Mouse (Mus musculus): ENCODE measurements around the gene Arid3a. TPM values are rescaled to one million over a fixed set of nuclear protein-coding genes. Genes with fewer than 3 reads are reported as not detected.

The Arid3a gene
- 7.1 and 9.2 TPM in 2 replicates for polyA plus RNA-seq (2012; rRNA removed)

DNA sequence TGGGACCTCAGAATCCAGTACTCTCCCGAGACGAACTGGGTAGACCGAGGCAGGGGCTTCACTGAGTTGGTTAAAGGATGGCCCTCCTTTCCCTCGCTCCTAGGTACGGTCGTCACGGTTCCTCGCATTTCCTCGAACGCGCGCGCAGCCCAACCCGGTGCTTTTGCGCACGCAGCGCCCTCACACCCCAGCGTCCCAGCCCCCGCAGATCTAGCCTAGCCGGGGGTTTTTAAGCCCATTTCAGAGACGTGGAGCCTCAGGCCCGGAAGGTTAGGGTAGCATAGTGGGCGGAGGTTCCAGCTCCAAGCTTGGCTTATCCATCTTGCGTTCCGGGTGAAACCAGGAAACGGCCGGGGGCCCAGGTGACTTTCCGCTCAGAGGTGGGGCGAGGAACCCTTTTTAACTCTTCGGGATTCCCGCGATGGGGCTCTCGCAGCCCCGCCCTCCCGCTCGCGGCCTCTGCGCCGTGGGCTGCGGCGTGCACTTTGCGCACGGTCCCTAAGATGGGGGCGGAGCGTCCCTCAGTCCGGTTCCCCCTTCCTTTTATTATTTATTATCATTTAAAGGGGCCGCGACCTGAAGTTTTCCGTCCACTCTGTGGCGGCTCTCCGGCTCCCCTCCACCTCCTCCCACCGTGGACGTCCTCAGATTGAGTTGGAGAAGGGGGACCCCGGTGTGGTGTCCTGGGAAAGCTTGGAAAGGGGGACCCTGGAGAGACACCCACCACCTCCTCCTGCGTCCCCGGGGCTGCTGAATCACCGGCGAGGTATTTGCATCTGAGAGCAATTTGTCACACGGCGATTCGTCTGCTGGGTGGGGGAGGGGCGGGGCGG lies at the start of gene Arid3a:
Gene Arid3a (plus strand): TSS at position 553 of the 833 bp plus-strand sequence.

GRCm38 (mm10) chr10:79886054-79886453 lies 40.8 kb upstream of the Arid3a start, which contains the start of gene Elane:
Elane (plus strand) TSS chr10:79886247.

DNA sequence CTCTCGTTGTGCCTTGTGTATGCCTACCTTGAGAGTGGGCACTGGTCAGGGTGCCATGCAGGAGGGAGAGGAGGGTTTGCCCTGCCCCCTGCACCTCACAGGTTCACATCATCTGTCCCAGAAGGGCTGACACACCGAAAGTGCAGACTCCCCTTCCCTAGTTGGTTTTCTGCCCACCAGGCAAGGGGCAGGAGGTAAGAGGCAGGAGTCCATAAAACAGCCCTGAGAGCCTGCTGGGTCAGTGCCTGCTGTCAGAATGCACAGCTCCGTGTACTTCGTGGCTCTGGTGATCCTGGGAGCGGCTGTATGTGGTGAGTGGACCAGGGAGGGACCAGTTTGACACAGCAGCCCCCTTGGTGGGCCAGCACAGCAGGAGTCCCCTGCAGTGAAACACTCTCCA lies 36.2 kb upstream of the Arid3a start, which contains the start of gene Cfd:
Gene Cfd (plus strand): TSS at position 184 of the 400 bp plus-strand sequence.

DNA sequence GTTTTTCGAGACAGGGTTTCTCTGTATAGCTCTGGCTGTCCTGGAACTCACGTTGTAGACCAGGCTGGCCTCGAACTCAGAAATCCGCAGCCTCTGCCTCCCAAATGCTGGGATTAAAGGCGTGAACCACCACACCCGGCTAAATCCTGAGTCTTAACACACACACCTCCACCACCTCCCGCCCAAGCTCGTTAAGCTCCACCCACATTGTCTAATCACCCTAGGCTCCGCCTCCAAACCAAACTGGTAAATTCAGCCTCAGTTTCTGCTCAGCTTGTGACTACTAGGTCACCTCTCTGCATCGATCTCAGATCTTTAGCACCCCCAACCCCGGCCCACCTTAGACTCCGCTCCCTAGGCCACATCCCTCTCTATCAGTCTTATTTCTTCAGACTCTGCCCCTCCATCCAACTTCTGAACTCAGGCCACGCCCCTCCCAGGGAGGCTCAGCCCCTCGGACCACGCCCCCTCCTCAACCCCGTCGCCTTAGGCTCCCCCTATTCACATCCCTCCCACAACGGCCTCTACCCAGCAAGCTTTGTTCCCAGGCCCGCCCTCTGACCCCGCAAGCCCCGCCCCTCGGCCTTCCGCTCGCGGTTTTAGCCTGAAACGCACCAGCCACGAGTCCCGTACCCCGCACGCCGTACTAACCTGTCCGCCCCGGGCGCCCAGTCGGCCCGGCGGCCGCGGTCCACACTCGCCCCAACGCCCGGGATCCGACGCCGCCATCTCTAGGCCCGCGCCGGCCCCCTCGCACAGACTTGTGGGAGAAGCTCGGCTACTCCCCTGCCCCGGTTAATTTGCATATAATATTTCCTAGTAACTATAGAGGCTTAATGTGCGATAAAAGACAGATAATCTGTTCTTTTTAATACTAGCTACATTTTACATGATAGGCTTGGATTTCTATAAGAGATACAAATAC lies 18.4 kb upstream of the Arid3a start, which contains the start of gene Med16:
Gene Med16 (minus strand): TSS at position 757 of the 925 bp plus-strand sequence.

GRCm38 (mm10) chr10:79910556-79910955 lies 16.3 kb upstream of the Arid3a start, which contains the start of gene Gm26602:
Gm26602 (plus strand) TSS chr10:79910856.

GRCm38 (mm10) chr10:79916808-79917531 lies 9.9 kb upstream of the Arid3a start, which contains the start of gene Kiss1r:
Kiss1r (plus strand) TSS chr10:79916971.

GRCm38 (mm10) chr10:79920958-79921535 lies 5.8 kb upstream of the Arid3a start, which contains the start of gene R3hdm4:
R3hdm4 (minus strand) TSS chr10:79921208.

GRCm38 (mm10) chr10:79959847-79960601 lies 33.2 kb downstream of the Arid3a start, which contains the start of gene Wdr18:
Wdr18 (plus strand) TSS chr10:79960152.

DNA sequence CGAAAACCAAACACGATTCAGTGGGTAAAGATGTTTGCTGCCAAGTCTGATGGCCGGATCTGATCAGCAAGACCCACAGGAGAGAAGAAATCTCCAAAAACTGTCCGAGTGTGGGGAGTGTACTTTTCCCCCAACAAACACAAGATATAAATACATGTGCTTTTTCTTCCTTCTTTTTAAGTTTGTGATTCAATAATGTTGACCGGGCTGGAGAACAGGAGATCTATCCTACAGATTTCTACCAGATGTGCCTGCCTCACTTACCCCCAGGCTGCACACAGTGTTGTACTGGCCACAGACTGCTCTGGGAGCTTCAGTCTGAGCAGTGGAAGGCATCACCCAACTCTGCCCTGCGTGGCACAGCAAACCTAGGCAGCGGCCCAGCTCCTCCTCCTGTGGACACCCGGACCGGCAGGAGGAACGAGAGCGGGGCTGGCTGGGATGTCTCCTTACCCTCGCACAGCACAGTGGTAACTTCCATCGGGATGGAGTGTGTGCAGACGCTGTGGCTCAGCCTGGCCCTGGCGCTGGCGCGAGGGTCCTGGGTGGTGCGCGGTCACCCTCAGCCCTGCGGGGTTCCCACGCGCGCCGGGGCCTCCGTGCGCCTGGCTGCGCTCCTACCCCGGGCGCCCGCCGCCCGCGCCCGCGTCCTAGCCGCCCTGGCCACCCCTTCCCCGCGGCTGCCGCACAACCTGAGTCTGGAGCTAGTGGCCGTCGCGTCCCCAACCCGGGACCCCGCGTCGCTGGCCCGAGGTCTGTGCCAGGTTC lies 43.8 kb downstream of the Arid3a start, which contains the start of gene Grin3b:
Gene Grin3b (plus strand): TSS at position 301 of the 768 bp plus-strand sequence.

DNA sequence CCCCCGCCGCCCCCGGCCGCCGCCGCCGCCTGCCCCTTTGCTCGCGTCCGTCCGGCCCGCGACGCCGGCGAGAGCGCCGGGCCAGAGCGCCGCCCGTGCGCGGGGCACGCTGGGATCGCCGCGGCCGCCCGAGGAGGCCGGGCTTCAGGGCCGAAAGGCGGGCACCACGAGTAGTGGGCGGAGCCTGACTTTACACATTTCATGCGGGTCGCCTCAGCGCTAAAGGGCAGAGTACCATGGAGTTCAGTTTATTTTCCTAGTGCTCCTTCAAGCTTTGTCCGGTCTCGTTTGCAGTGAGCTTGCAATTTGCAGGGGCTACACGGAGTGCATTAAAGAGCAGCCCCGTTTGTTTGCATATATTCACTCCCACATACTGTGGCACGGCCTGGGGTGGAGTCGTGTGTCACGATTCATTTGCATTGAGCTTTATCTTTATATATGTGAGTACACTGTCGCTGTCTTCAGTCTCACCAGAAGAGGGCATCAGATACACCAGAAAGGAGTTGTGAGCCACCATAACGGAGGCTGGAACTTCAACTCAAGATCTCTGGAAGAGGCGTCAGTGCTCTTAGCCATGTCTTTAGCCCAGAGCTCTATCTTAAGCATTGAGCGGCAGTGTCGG lies 57.5 kb downstream of the Arid3a start, which contains the start of gene Tmem259:
Gene Tmem259 (minus strand): TSS at position 136 of the 622 bp plus-strand sequence.

DNA sequence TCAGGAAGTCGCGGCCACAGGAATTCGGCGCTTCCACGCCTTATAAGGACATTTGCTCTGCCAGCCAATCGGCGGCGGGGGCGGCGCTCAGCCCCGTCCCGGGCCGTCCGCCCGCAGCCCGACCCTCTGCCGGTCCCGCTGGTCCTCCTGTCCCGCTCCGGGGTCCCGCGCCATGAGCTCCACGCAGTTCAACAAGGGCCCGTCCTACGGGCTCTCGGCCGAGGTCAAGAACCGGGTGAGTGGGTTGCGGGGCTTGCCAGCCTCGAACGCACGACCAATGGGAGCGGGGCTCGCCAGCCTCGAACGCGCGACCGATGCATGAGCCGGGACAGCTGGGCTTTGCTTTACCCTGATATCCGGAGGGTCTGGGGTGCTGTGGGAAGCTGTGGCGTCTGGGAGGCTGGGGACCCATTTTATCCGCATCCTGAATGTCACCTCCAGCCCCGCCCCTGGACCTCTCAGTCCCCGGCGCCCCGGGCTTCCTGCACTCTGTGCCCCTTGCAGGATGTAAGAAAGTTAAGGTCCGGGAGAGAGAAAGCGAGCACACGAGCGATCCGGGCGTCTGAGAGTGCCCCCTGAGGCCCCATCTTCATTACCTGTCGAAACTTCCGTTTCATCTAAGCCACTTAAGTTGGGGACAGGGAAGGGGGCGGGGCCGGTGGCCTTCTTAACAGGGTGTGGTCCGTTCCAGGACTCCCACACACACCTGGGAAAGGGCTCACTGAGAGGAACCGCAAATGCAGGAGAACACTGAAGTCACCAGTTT lies 61.8 kb downstream of the Arid3a start, which contains the start of gene Cnn2:
Gene Cnn2 (plus strand): TSS at position 79 of the 766 bp plus-strand sequence.

GRCm38 (mm10) chr10:79996272-79997033 lies 69.6 kb downstream of the Arid3a start, which contains the start of gene Abca7:
Abca7 (plus strand) TSS chr10:79996494.

Other genes with a start within 250 kb of the Arid3a start
- 155 and 246 TPM in 2 replicates for gene Cdc34, start 244.8 kb upstream of the Arid3a start, polyA plus RNA-seq (2012; rRNA removed)
- 0.47 and 0.66 TPM in 2 replicates for gene Gzmm, start 238.0 kb upstream of the Arid3a start, polyA plus RNA-seq (2012; rRNA removed)
- 1,066 and 1,188 TPM in 2 replicates for gene Bsg, start 222.6 kb upstream of the Arid3a start, polyA plus RNA-seq (2012; rRNA removed)
- gene Hcn2, start 210.4 kb upstream of the Arid3a start, polyA plus RNA-seq (2012; rRNA removed) = 23.7 and 26.9 TPM in 2 replicates
- gene Polrmt, start 180.5 kb upstream of the Arid3a start, polyA plus RNA-seq (2012; rRNA removed) = 71.0 and 77.4 TPM in 2 replicates
- 0.13 TPM in 1 of 2 replicates, not detected in the other for gene Fgf22, start 172.0 kb upstream of the Arid3a start, polyA plus RNA-seq (2012; rRNA removed)
- gene Rnf126, start 160.1 kb upstream of the Arid3a start, polyA plus RNA-seq (2012; rRNA removed) = 192 and 253 TPM in 2 replicates
- 42.9 and 43.6 TPM in 2 replicates for gene Fstl3, start 149.8 kb upstream of the Arid3a start, polyA plus RNA-seq (2012; rRNA removed)
- gene Prss57, start 136.1 kb upstream of the Arid3a start, polyA plus RNA-seq (2012; rRNA removed) = 0.06 and 0.23 TPM in 2 replicates
- gene Palm, start 133.5 kb upstream of the Arid3a start, polyA plus RNA-seq (2012; rRNA removed) = 35.1 and 37.1 TPM in 2 replicates
- 267 and 317 TPM in 2 replicates for gene Misp, start 106.1 kb upstream of the Arid3a start, polyA plus RNA-seq (2012; rRNA removed)
- gene Ptbp1, start 72.6 kb upstream of the Arid3a start, polyA plus RNA-seq (2012; rRNA removed) = 273 and 314 TPM in 2 replicates
- 2.2 and 2.6 TPM in 2 replicates for gene Prtn3, start 52.6 kb upstream of the Arid3a start, polyA plus RNA-seq (2012; rRNA removed)
- gene Plppr3, start 52.4 kb upstream of the Arid3a start, polyA plus RNA-seq (2012; rRNA removed) = 4.2 and 6.4 TPM in 2 replicates
- 0.15 TPM in 1 of 2 replicates, not detected in the other for gene Elane, start 40.8 kb upstream of the Arid3a start, polyA plus RNA-seq (2012; rRNA removed)
- gene Cfd, start 36.2 kb upstream of the Arid3a start, polyA plus RNA-seq (2012; rRNA removed) = 295 and 596 TPM in 2 replicates
- gene Med16, start 18.1 kb upstream of the Arid3a start, polyA plus RNA-seq (2012; rRNA removed) = 82.9 and 84.0 TPM in 2 replicates
- not detected in 2 replicates for gene Gm26602, start 16.2 kb upstream of the Arid3a start, polyA plus RNA-seq (2012; rRNA removed)
- gene Kiss1r, start 10.1 kb upstream of the Arid3a start, polyA plus RNA-seq (2012; rRNA removed) = 9.5 and 12.7 TPM in 2 replicates
- 358 and 384 TPM in 2 replicates for gene R3hdm4, start 5.8 kb upstream of the Arid3a start, polyA plus RNA-seq (2012; rRNA removed)
- gene Wdr18, start 33.1 kb downstream of the Arid3a start, polyA plus RNA-seq (2012; rRNA removed) = 43.3 and 45.7 TPM in 2 replicates
- not detected in 2 replicates for gene Grin3b, start 43.7 kb downstream of the Arid3a start, polyA plus RNA-seq (2012; rRNA removed)
- gene Tmem259, start 57.3 kb downstream of the Arid3a start, polyA plus RNA-seq (2012; rRNA removed) = 384 and 485 TPM in 2 replicates
- 79.8 and 98.8 TPM in 2 replicates for gene Cnn2, start 61.5 kb downstream of the Arid3a start, polyA plus RNA-seq (2012; rRNA removed)
- gene Abca7, start 69.5 kb downstream of the Arid3a start, polyA plus RNA-seq (2012; rRNA removed) = 40.3 and 43.6 TPM in 2 replicates
- gene Arhgap45, start 89.6 kb downstream of the Arid3a start, polyA plus RNA-seq (2012; rRNA removed) = 24.6 and 25.0 TPM in 2 replicates
- gene Polr2e, start 112.8 kb downstream of the Arid3a start, polyA plus RNA-seq (2012; rRNA removed) = 179 and 185 TPM in 2 replicates
- 332 and 514 TPM in 2 replicates for gene Gpx4, start 120.1 kb downstream of the Arid3a start, polyA plus RNA-seq (2012; rRNA removed)
- gene Sbno2, start 178.5 kb downstream of the Arid3a start, polyA plus RNA-seq (2012; rRNA removed) = 82.3 and 100 TPM in 2 replicates
- 125 and 133 TPM in 2 replicates for gene Stk11, start 188.8 kb downstream of the Arid3a start, polyA plus RNA-seq (2012; rRNA removed)
- 2,828 and 3,041 TPM in 2 replicates for gene Atp5d, start 211.6 kb downstream of the Arid3a start, polyA plus RNA-seq (2012; rRNA removed)
- 14.1 and 17.1 TPM in 2 replicates for gene Cbarp, start 213.8 kb downstream of the Arid3a start, polyA plus RNA-seq (2012; rRNA removed)
- 174 and 187 TPM in 2 replicates for gene Midn, start 221.2 kb downstream of the Arid3a start, polyA plus RNA-seq (2012; rRNA removed)
- 98.7 and 100 TPM in 2 replicates for gene Cirbp, start 238.9 kb downstream of the Arid3a start, polyA plus RNA-seq (2012; rRNA removed)
- 18.0 and 23.5 TPM in 2 replicates for gene 1600002K03Rik, start 245.9 kb downstream of the Arid3a start, polyA plus RNA-seq (2012; rRNA removed)